Mouse (Mus musculus): ENCODE results near the gene Tspan12. TPM values are rescaled to one million over a fixed set of nuclear protein-coding genes. Genes with fewer than 3 reads are reported as not detected.

Gene Tspan12
- polyA plus RNA-seq, 1 experiment from 2014 or later: 88.3 TPM

GRCm38 (mm10) chr6:21822721-21823134 lies 29.6 kb downstream of the Tspan12 start:
- Histone ChIP-seq H3K4me2 (replicated peaks; ENCODE audit: low read depth, low read length) (peak overlapping the region; percentile 31), H3K4me3 (ENCODE audit: low read depth, low read length) (no peak overlapping the region), H3K36me3 (ENCODE audit: control insufficient read depth, insufficient read depth, low read length) (no peaks in the 10 kb centered on the region), H3K9ac (replicated peaks; ENCODE audit: low read depth, low read length) (no peak overlapping the region), H3K27ac (ENCODE audit: low read length) (peak overlapping the region; percentile 68), H3K4me1 (ENCODE audit: control insufficient read depth, insufficient read depth, low read length) (peaks cover 12% of the 10 kb centered on the region; the same call in 1 of the 2 replicates), H3K9me3 (ENCODE audit: control insufficient read depth, low read depth, low read length) (no peaks in the 10 kb centered on the region), H3K27me3 (ENCODE audit: control insufficient read depth, insufficient read depth, low read length) (no peaks in the 10 kb centered on the region)
- ATAC-seq (ENCODE audit: insufficient number of reproducible peaks, insufficient read depth, low FRiP score, low read depth): peak; percentile 87
- WGBS: 5% methylated on average over 7 of the region's 7 CpGs

DNA sequence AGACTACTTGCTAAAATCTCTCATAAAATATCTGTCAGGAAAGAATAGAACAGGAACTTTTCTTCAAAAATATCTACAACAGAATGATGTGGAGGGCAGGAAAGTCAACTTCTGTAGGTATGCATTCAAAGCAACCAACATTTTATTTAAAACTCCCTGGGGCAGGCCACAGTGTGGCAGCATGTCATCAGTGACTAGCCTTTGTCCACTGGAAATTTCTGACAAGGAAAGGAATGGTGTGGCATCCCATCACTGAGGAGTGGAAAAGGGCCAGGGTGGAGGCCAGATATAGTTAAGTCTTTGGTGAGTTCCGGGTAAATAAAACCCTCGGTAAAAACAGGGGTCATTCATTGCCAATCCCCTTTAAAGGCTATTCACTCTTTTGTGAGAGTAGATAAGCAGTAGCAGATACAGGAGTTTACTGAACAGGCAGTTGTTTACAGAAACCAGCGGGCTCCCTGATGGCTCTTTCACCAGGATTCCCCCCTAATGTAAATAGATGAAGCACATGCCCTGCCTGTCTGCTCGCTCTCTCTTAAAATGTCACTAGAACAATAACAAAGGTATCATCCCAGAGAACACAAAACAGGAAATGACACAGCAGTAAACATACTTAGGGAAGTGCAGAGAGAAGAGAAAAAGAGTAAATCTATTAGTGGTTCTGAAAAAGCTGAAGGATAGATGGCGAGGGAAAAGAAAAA lies 34.1 kb downstream of the Tspan12 start:
- no peak overlapping the region for H3K9ac ChIP-seq (replicated peaks; ENCODE audit: low read depth, low read length)
- 16% methylated on average over 5 of the region's 5 CpGs for WGBS
- H3K4me2 ChIP-seq (replicated peaks; ENCODE audit: low read depth, low read length): no peak overlapping the region
- no peaks in the 10 kb centered on the region for H3K9me3 ChIP-seq (ENCODE audit: control insufficient read depth, low read depth, low read length)
- peaks cover 7% of the 10 kb centered on the region for H3K4me1 ChIP-seq (ENCODE audit: control insufficient read depth, insufficient read depth, low read length)
- H3K36me3 ChIP-seq (ENCODE audit: control insufficient read depth, insufficient read depth, low read length): 0 out of 2 replicates have a peak, but pooled peaks cover 4% of the 10 kb centered on the region
- ATAC-seq (ENCODE audit: insufficient number of reproducible peaks, insufficient read depth, low FRiP score, low read depth): peak; percentile 47; the same call in 1 of the 2 replicates
- no peak overlapping the region for H3K4me3 ChIP-seq (ENCODE audit: low read depth, low read length)
- H3K27ac ChIP-seq (ENCODE audit: low read length): no peak overlapping the region
- no peaks in the 10 kb centered on the region for H3K27me3 ChIP-seq (ENCODE audit: control insufficient read depth, insufficient read depth, low read length)

- Histone ChIP-seq H3K9me3 (ENCODE audit: control insufficient read depth, low read depth, low read length) (no peaks in the 10 kb centered on the region), H3K36me3 (ENCODE audit: control insufficient read depth, insufficient read depth, low read length) (no peaks in the 10 kb centered on the region; the same call in 1 of the 2 replicates), H3K27ac (ENCODE audit: low read length) (no peak overlapping the region), H3K4me1 (ENCODE audit: control insufficient read depth, insufficient read depth, low read length) (no peaks in the 10 kb centered on the region), H3K27me3 (ENCODE audit: control insufficient read depth, insufficient read depth, low read length) (no peaks in the 10 kb centered on the region), H3K4me2 (replicated peaks; ENCODE audit: low read depth, low read length) (no peak overlapping the region), H3K9ac (replicated peaks; ENCODE audit: low read depth, low read length) (no peak overlapping the region), H3K4me3 (ENCODE audit: low read depth, low read length) (no peak overlapping the region)
- 88% methylated on average over 7 of the region's 7 CpGs for WGBS
- ATAC-seq (ENCODE audit: insufficient number of reproducible peaks, insufficient read depth, low FRiP score, low read depth): no peak
These were observed 46.3 kb downstream of the Tspan12 start for GRCm38 (mm10) chr6:21806005-21806404.

DNA sequence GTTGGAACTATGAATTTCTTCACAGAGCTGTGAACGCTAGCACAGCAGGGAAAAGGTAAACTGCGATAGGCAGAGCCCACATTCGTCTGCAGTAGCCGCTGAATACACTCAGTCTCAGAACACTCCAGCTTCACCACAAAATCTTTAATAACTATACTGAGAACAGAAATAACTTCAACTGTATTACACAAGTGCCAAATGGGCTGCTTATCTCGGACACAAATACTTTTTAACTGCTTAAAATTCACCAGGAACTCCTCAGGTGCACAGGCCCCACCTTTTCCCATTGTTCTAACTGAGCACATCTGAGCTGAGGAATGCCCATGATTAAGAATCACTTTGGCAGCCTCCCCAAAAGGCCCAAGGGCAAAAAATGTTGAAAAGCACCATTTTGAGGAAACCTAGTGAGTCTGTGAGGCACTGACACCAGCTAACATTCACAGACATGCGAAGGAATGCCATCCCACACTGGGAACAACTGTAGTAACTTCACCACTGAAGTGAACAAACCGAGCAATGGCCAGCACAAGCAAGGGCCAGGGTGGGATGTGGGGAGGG lies 47.2 kb downstream of the Tspan12 start:
- WGBS: 71% methylated on average over 7 of the region's 7 CpGs
- H3K27ac ChIP-seq (ENCODE audit: low read length): no peak overlapping the region; the same call in 1 of the 2 replicates
- H3K27me3 ChIP-seq (ENCODE audit: control insufficient read depth, insufficient read depth, low read length): no peaks in the 10 kb centered on the region
- H3K36me3 ChIP-seq (ENCODE audit: control insufficient read depth, insufficient read depth, low read length): peaks cover 3% of the 10 kb centered on the region; the same call in 1 of the 2 replicates
- no peak for ATAC-seq (ENCODE audit: insufficient number of reproducible peaks, insufficient read depth, low FRiP score, low read depth)
- H3K4me3 ChIP-seq (ENCODE audit: low read depth, low read length): no peak overlapping the region
- no peak overlapping the region for H3K9ac ChIP-seq (replicated peaks; ENCODE audit: low read depth, low read length)
- no peaks in the 10 kb centered on the region for H3K4me1 ChIP-seq (ENCODE audit: control insufficient read depth, insufficient read depth, low read length)
- H3K4me2 ChIP-seq (replicated peaks; ENCODE audit: low read depth, low read length): no peak overlapping the region
- H3K9me3 ChIP-seq (ENCODE audit: control insufficient read depth, low read depth, low read length): no peaks in the 10 kb centered on the region

- no peak overlapping the region for H3K4me3 ChIP-seq (ENCODE audit: low read depth, low read length)
- 65% methylated on average over 10 of the region's 10 CpGs for WGBS
- no peak overlapping the region for H3K27ac ChIP-seq (ENCODE audit: low read length)
- H3K9me3 ChIP-seq (ENCODE audit: control insufficient read depth, low read depth, low read length): no peaks in the 10 kb centered on the region
- no peaks in the 10 kb centered on the region for H3K4me1 ChIP-seq (ENCODE audit: control insufficient read depth, insufficient read depth, low read length)
- H3K4me2 ChIP-seq (replicated peaks; ENCODE audit: low read depth, low read length): no peak overlapping the region
- H3K27me3 ChIP-seq (ENCODE audit: control insufficient read depth, insufficient read depth, low read length): no peaks in the 10 kb centered on the region
- no peak for ATAC-seq (ENCODE audit: insufficient number of reproducible peaks, insufficient read depth, low FRiP score, low read depth)
- H3K9ac ChIP-seq (replicated peaks; ENCODE audit: low read depth, low read length): no peak overlapping the region
- peaks cover 7% of the 10 kb centered on the region for H3K36me3 ChIP-seq (ENCODE audit: control insufficient read depth, insufficient read depth, low read length)
These were observed 48.6 kb downstream of the Tspan12 start for GRCm38 (mm10) chr6:21803483-21804340.

- 89% methylated on average over 9 of the region's 9 CpGs for WGBS
- H3K4me2 ChIP-seq (replicated peaks; ENCODE audit: low read depth, low read length): no peak overlapping the region
- H3K9me3 ChIP-seq (ENCODE audit: control insufficient read depth, low read depth, low read length): no peaks in the 10 kb centered on the region
- H3K27me3 ChIP-seq (ENCODE audit: control insufficient read depth, insufficient read depth, low read length): no peaks in the 10 kb centered on the region
- H3K4me3 ChIP-seq (ENCODE audit: low read depth, low read length): no peak overlapping the region
- peaks cover 20% of the 10 kb centered on the region for H3K36me3 ChIP-seq (ENCODE audit: control insufficient read depth, insufficient read depth, low read length)
- no peak overlapping the region for H3K9ac ChIP-seq (replicated peaks; ENCODE audit: low read depth, low read length)
- H3K27ac ChIP-seq (ENCODE audit: low read length): no peak overlapping the region
- H3K4me1 ChIP-seq (ENCODE audit: control insufficient read depth, insufficient read depth, low read length): no peaks in the 10 kb centered on the region
- no peak for ATAC-seq (ENCODE audit: insufficient number of reproducible peaks, insufficient read depth, low FRiP score, low read depth)
These were observed 53.7 kb downstream of the Tspan12 start for GRCm38 (mm10) chr6:21798581-21798980.

- WGBS: 84% methylated on average over 4 of the region's 4 CpGs
- Histone ChIP-seq H3K4me1 (ENCODE audit: control insufficient read depth, insufficient read depth, low read length) (no peaks in the 10 kb centered on the region), H3K27me3 (ENCODE audit: control insufficient read depth, insufficient read depth, low read length) (no peaks in the 10 kb centered on the region), H3K4me3 (ENCODE audit: low read depth, low read length) (no peak overlapping the region), H3K4me2 (replicated peaks; ENCODE audit: low read depth, low read length) (no peak overlapping the region), H3K9ac (replicated peaks; ENCODE audit: low read depth, low read length) (no peak overlapping the region), H3K27ac (ENCODE audit: low read length) (no peak overlapping the region), H3K36me3 (ENCODE audit: control insufficient read depth, insufficient read depth, low read length) (peaks cover 22% of the 10 kb centered on the region), H3K9me3 (ENCODE audit: control insufficient read depth, low read depth, low read length) (no peaks in the 10 kb centered on the region)
- ATAC-seq (ENCODE audit: insufficient number of reproducible peaks, insufficient read depth, low FRiP score, low read depth): no peak
These were observed 55.2 kb downstream of the Tspan12 start for GRCm38 (mm10) chr6:21797087-21797486.

- Histone ChIP-seq H3K27ac (ENCODE audit: low read length) (no peak overlapping the region), H3K36me3 (ENCODE audit: control insufficient read depth, insufficient read depth, low read length) (peaks cover 22% of the 10 kb centered on the region), H3K27me3 (ENCODE audit: control insufficient read depth, insufficient read depth, low read length) (no peaks in the 10 kb centered on the region), H3K9me3 (ENCODE audit: control insufficient read depth, low read depth, low read length) (no peaks in the 10 kb centered on the region), H3K9ac (replicated peaks; ENCODE audit: low read depth, low read length) (no peak overlapping the region), H3K4me1 (ENCODE audit: control insufficient read depth, insufficient read depth, low read length) (no peaks in the 10 kb centered on the region), H3K4me3 (ENCODE audit: low read depth, low read length) (no peak overlapping the region), H3K4me2 (replicated peaks; ENCODE audit: low read depth, low read length) (no peak overlapping the region)
- WGBS: 87% methylated on average over 10 of the region's 10 CpGs
- ATAC-seq (ENCODE audit: insufficient number of reproducible peaks, insufficient read depth, low FRiP score, low read depth): no peak
These were observed 55.9 kb downstream of the Tspan12 start for GRCm38 (mm10) chr6:21796413-21796812.
